Mouse (Mus musculus) mouse trophoblast stem cell (cell line): ENCODE results near the gene Micu1.
"Not testable (repeated sequence)": the region's sequence is repeated elsewhere in the genome, so short reads cannot be mapped to it uniquely, and the experiment has no call there.

Experiments
- in situ Hi-C, 2 experiments: fragments of 300-500 bp; cut with MseI, MboI; formaldehyde crosslinking; loops; 2 replicates in 1 of 2; 3 replicates in 1 of 2; pipeline ENCODE4 v1.15.1; 2025

Gene Micu1

DNA sequence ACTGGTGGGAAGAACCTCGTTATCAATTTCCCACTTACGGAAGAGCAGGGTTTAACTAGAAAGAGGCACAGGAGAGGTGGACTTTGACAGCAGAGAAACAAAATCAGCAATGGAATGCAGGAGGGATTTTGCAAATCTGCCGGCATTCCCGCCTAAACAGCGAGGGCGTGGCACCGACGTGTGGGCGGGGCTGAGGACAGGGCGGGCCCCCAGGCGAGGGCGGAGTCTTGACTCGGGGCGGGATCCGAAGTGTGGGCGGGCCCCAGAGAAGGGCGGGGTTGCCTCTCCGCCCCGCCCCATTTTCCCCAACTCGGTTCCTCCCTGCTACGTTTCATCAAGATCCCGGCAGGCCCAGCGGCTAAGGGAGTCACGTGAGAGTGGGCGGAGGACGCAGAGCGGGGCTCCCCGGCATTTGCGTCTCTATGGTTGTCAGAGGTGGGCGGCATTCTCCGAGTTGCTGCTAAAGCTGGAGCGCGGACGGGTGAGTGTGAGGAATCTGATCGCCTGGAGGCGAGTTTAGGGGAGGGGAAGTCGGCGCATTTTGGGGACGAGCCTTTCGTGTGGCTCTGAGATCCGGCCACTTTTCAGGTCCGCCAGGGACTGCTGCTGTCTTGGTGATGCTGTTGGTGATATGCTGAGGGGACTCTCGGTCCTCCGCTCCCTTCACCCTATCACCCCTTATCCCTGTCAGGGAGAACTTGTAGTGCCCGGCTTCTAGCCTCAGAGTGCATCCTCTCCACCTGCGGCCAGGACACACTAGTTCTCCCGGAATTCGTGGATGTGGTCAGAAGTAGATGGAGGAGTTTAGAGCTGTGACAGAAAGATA, at the start of gene Micu1:
Gene Micu1, plus strand, starts transcription at position 271 of the 826 bp plus-strand sequence.
- in situ Hi-C loops = no loop called here

DNA sequence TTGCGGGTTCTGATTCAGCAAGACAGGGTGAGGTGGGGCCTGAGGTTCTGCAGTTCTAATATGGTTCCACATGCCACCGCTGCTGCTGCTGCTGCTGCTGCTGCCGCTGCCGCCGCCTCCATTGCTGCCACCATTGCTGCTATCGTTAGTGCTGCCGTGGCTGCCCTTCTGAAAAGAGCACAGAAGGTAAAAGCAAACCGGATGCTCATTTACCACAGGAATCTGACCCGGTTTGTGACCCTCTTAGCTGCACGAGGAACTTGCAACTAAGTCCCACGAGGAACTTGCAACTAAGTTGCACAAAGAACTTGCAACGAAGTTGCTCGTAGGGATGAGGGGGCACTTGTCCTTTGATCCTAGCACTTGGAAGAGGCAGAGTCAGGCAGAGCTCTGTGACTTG, 45.5 kb upstream of the Micu1 start:
- in situ Hi-C loops = no loop called here

DNA sequence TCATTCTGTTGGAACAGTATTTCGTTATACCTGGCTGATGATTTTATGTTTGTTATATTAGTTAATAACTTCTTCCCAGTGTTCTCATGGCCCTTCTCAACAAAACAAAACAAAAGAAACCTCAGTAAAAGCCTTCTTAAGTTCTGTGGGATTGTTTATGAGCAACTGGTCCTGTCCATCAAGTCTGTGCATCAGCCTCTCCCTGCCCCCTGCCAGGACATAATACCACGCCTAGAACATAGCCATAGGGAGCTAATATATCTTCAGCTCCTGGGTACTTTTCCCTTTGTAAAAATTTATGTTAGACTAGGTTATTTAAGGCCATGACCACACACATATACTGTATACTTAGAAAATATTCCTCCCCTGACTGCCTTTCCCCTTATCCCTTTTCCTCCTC, 37.5 kb upstream of the Micu1 start:
- in situ Hi-C loops = no loop called here

DNA sequence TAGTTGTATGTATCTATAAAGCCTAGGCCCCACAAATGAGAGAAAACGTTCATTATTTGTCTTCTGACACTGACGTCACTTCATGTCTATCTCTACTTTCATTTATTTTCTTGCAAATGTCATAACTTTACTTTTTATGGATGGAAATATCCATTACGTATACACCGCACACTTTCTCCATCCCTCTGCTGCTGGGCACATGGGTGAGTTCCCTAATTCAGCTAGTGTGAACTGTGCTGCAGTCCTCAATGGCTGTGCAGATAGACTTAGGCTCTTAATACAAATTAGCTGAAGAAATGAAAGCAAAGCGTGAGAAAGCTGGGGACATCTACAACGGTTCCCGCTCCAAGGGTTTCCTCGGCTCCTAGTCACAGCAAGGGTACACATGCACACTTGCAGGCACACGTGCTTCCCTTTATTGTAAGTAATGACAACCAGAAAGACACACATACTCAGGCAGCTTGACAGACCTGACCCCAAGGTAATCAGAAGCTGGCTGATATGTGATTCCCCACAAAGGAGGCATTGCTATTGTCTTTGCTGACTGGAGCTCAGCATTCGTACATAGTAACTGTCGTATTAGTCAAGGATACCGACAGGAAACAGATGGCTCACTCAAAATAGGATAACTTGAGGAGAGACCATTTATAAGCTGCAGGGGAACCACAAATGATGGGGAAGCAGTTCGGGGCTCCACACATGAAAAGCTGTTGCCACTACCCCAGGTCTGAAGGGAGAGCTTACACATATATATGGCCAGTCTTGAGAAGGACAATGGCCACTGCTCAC, 36.6 kb upstream of the Micu1 start:
- in situ Hi-C loops = no loop called here

DNA sequence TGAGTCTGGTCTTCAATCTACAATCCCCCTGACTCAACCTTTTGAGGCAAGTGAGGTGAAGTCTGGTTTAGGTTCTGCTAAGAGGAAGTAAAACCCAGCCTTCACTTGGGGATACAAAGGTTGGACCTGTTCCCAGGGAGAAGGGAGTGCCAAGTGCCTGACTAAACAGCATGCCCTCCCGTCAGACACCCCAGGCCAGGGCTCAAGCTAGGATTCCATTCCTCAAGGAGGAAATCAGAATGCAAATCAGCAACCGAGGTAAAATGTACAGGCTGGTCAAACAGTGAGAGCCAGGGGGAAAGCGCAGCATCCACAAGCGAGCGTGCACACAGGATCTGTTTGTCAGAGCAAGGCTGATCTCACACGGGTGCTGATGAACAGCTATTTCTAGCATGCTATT, 34.9 kb upstream of the Micu1 start:
- in situ Hi-C loops = no loop called here

DNA sequence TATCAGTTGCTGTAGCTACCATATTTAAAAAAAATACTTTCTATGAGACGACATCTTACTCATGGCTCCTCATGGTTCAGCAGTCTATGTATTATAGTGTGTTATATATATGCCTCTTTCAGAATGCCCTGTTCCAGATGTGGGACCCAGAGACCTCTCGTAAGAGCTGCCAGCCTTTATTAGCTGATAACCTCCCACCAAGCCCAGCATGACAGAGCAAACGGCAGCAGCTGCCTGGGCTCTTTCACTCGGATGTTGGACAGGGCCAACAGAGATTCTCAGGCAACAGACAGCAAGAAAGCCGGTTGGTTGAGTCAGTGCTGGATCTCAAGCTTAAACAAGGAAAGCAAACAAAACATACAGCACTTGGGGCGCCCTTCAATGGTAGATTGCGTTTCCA, 33.8 kb upstream of the Micu1 start:
- in situ Hi-C loops = no loop called here

DNA sequence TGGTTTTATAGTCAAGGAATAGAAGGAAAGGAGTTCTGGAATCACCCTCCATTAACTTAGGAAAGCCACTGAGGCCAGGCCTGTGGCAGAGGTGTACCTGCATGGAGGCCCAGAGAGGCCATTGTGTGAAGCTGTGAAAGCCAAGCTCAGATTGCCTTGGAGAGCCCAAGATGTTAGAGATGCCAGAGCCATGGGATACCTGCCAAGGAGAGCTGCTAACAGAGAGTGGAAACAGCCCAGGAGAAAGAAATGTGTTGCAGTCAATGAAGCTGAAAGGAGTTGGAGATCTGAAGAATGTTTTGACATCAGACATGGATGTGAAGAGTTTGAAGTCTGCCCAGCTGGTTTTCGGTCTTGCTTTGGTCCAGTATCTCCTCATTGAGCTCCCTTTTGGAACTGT, 24.4 kb upstream of the Micu1 start:
- in situ Hi-C loops = no loop called here

DNA sequence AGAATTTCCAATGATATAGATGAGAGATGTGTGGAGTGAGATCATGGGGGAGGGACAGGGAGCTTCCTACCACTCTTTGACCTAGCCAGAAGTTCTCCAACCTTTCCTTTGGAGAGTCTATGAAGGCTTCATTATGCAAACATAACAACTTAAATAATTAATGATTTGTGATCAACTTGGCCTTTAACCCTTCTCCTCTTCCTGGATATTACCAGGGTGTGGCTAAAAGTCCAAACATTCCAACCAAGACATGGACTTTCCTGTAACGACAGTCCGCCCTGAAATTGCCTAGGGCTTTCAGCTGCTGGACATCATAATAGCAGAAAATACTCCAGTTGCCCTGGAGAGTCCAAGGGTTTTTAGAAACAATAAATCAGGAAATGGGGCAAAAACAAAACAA, 23.1 kb upstream of the Micu1 start:
- in situ Hi-C loops = no loop called here

DNA sequence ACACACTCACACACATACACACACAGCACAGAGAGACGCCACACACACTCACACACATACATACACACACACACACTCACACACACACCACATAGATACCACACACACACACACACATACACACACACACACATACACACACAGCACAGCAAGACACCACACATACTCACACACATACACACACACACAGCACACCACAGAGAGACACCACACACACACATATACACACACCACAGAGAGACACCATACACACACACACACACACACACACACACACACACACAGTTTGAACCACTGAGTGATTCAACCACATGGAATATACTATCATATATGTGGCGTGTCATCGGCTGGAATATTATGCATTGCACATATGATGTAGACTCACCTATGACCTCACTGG, 16.7 kb upstream of the Micu1 start:
- in situ Hi-C loops = not testable (repeated sequence)

DNA sequence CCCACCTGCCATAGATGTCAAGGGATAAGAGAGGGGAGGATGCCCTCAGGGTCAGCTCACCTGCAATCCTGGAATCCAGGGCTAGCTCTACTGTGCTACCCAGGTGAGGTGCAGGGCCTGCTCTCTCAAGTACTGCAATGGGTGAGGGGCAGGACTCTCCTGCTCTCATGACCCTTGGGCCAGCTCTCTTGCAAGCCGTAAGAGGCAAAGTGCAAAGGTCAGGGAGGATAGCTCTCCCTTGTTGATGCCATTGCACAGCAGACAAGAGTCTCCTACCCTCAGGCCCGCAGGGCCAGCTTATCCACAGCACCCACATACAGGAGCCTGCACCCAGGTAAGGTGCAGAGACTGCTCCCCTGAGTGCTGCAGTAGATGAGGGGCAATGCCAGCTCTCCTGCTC, 15.2 kb upstream of the Micu1 start:
- in situ Hi-C loops = no loop called here

DNA sequence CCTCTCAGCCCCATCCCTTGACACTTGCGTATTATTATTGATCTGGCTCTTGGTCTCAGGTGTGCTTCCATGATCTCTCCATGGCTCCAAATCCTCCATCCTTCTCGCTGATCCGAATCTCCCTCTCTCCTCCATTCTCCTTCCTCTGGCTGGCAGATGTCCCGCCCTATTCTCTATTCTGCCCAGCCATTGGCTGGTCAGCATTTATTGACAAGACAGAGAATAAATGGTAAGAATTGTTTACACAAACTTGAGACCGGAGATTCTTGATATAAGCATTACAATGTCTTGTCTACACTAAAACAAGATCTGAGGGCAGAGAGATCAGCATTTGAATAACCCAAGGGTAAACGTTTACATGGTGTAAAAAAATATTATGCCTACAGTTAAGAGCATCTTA, 12.4 kb upstream of the Micu1 start:
- in situ Hi-C loops = no loop called here

DNA sequence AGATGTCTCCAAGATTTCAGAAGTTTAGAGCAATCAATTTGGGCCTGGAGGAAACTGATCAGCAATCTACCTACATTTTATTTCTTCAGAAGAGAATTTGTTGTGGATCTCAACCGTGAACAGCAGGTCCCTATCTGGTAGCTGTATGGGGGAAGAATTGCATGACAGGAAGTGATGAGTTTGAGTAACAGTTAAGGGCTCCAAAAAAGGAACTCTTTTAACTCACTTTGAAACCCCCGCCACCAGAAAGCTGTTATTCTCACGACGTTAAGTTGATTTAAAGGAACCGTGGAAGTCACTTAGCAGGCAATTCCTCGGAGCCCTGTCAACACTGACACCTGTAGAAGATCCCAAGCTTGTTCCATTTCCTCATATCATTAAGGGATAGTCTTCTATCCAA, 9.8 kb upstream of the Micu1 start:
- in situ Hi-C loops = no loop called here

DNA sequence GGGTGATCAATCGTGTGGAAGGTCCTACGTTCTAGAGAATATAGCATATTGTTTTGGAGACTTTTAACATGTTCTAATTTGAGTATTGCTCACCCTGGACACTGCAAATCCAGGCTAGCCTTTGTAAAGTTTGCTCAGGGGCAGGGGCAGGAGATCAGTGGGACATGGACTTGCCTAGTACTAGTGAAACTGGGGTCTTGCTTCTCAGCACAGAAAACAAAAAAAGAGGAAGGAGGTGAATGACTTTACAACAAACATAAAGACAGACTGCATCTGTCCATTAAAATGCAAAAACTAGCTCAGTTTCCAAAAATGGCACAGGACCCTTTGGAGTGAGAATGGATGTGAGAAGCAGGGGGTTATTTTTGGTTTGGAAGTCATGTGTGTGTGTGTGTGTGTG, 8.2 kb upstream of the Micu1 start:
- in situ Hi-C loops = no loop called here

DNA sequence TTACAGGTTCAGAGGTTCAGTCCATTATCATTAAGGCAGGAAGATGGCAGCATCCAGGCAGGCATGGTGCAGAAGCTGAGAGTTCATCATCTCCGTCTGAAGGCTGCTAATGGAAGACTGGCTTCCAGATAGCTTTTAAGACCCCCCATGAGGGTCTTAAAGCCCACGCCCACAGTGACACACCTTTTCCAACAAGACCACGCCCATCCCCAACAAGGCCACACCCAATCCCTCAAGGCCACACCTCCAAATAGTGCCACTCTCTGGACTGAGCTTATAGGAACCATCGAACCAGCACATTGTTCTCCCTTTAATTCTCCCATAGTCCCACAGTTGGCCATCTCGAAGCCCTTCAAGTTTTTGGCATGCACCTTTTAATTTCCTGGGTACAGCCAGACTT, 2.8 kb upstream of the Micu1 start:
- in situ Hi-C loops = no loop called here

DNA sequence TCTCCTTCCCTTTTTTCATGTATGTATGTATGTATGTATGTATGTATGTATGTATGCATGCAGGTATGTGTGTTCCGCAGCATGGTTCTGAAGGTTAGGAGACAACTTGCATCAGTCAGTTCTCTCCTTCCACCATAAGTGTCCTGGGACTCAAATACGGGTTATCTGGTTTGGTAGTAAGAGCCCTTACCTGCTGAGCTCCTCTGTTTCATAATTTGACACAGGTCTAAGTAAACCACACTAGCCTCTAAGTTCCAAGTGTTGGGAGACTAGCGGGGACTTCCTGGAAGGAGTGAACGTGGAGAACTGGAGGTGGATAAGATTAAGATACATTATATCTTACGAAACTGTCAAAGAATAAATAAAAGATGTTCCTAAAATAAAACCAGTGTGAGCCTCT, 472 bp upstream of the Micu1 start:
- in situ Hi-C loops = no loop called here

DNA sequence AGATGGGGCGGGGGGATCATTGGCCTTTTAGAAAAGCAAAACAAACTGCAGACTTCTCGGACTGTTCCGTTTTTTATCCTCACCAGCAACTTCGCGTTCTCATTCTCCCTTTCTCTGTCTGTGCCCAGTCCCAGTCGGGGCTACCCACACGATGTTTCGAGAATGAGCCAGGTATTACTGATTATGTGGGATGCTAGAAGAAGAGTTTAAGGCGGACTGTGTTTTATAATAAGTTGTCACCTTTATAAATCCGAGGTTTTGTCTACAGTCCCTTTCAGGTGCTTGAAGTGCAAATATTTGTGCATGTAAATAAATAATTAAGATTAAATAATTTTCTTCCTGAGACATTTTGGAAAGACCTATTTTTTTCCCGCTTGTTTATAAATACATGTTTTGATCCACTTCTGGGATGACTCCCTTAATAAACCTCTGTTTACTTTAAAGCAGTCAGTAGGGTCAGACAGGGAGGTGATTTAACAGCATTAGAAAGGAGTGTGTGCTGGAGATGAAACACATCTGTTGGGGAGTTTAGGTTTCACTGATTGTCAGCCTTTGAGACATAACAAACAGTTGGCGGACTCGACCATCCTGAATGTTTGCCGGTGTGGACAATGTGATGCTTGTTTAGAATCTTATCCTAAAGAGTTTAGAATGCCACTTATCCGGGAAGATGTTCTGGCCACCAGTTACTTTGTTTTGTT, 933 bp downstream of the Micu1 start:
- in situ Hi-C loops = no loop called here

DNA sequence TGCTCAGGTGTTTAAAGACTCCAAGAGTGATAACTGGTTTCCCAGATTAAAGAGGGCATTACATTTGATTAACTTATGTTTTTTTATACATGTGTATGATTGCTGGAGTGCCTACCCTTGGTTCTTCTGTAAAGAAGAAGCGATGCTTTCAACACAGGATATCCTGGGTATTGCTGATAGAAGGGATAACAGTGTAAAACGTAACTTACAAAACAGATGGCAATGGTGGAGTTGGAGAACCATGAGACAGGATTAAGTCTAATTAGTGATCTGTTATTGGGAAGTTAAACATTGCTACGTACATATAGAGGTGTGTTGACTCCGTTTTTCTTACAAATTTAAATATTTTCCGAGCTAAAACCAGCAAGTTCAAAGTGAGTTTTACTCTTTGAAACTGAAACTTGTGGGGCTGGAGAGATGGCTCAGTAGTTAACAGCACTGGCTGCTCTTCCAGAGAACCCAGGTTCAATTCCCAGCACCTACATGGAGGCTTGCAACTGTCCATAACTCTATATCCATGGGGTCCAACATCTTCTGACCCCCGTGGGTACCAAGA, 4.8 kb downstream of the Micu1 start:
- in situ Hi-C loops = no loop called here

DNA sequence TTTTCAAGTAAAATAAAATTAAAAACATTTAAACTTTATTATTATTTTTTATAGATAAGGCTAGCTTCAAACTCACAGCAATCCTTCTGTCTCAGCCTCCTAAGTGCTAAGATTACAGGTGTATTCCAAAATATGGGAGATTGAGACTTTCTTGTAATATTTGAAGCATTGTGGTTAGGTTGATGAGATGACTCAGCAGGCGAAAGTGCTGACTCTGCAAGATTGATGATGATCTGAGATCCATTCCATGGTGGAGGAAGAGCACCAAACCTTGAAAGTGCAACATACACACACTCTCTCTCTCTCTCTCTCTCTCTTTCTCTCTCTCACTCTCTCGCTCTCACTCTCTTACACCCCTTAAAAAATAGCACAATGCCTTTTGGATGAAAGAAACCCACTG, 5.3 kb downstream of the Micu1 start:
- in situ Hi-C loops = no loop called here

DNA sequence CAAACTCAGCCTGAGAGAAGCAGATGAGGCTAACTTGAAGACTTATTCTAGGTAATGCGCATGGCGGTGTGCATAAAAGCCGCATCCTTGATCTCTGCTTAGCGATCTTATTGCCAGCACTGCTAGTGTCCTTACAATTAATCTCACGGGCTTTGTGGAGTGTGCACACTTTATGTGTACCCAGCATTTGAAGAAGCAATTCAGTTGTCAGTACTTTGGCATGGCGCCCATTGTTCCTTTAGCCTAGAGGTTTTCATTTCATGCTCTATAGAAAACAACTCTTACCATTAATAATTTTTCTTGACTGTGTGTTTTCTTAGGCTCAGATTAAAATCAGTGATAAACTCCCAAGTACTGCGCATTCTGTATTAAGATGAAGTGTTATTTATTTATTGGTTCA, 7.0 kb downstream of the Micu1 start:
- in situ Hi-C loops = no loop called here

DNA sequence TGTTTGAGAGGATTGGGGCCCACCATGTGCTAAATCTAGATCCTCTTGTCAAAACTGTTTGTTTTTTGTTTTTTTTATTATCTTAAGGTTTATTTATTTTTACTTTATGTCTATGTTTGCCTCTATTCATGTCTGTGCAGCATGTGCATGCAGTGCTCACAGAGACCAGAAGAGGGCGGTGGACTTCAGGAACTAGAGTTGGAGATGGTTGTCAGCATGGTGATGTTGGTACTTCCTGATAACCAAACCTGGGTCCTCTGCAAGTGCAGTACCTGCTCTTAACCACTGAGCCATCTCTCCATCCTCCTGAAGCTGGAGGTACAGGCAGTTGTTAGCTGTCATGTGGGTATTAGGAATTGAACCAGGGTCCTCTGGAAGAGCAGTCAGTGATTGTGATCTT, 8.0 kb downstream of the Micu1 start:
- in situ Hi-C loops = no loop called here

DNA sequence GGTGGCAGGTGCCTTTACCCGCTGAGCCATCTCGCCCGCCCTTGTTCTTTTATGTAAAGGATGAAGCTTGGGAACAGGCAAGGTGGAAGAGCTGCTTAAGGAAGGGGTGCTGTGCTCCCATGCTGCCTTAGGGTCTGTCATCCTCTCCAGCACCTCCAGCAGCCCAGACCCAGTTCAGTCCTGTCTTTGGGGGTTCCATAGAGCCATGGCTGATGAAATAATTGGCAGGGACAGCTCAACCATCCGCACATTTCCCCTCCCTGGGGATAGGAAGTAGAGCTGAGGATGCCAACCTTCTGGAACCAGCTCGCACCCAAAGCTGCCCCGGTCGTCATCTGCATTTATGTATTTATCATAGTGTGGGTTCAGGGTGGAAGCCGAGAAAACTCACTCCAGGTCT, 9.8 kb downstream of the Micu1 start:
- in situ Hi-C loops = no loop called here

DNA sequence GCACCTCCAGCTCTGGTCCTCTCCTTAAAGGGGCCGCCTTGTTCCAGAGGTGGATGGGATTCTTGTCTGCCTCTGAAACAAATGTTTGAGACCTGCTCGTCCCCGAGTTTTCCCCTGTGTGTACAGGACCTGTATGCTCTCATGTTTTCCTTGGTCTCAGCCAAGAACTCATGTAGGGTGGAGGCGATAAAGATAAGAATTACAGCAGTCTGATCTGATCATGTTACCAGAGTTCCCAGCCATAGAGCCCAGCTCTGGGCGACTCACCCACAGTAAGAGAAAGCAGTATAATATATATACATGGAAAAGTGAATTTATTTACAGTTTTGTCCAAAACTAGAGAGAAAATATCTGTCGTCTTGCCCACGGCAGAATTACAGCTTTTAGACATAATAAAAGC, 17.7 kb downstream of the Micu1 start:
- in situ Hi-C loops = no loop called here
